Mouse (Mus musculus) limb, embryonic 11.5 days (tissue): ENCODE measurements around the gene 9130213A22Rik. TPM values are rescaled to one million over a fixed set of nuclear protein-coding genes. Genes with fewer than 3 reads are reported as not detected.

Source experiments
- ATAC-seq: fragments of 200-750 bp; cut with Nextera tagmentation; 2 replicates; pipeline ENCODE4 v1.8.0; 2017; ENCODE audit warnings: low read depth; ENCODE audit not compliant: insufficient number of reproducible peaks, low FRiP score, low TSS enrichment
- DNase-seq: peaks from one replicate; pipeline ENCODE4 v3.0.0-alpha.2; 2015; ENCODE audit warnings: low spot score
- H3K27ac ChIP-seq: fragments of 300-500 bp; sonication (generic); replicated peaks from 2 replicates; pipeline ENCODE4 v1.5.1; 2014; ENCODE audit warnings: low read depth, mild to moderate bottlenecking, low read length
- H3K27me3 ChIP-seq: fragments of 300-500 bp; sonication (generic); 2 replicates; pipeline ENCODE4 v1.6.1; 2014; ENCODE audit warnings: mild to moderate bottlenecking, low read length, mixed read lengths; ENCODE audit not compliant: control insufficient read depth, insufficient read depth
- H3K36me3 ChIP-seq: fragments of 300-500 bp; sonication (generic); 2 replicates; pipeline ENCODE4 v1.6.1; 2014; ENCODE audit warnings: mild to moderate bottlenecking, low read length, moderate library complexity, mixed read lengths; ENCODE audit not compliant: control insufficient read depth, insufficient read depth
- H3K4me1 ChIP-seq: fragments of 300-500 bp; sonication (generic); 2 replicates; pipeline ENCODE4 v1.6.1; 2014; ENCODE audit warnings: low read length, mixed read lengths; ENCODE audit not compliant: control insufficient read depth, insufficient read depth
- H3K4me2 ChIP-seq: fragments of 300-500 bp; sonication (generic); 2 replicates; pipeline ENCODE4 v1.6.1; 2014; ENCODE audit warnings: low read depth, mild to moderate bottlenecking, moderate library complexity; ENCODE audit not compliant: severe bottlenecking
- H3K4me3 ChIP-seq: fragments of 300-500 bp; sonication (generic); 2 replicates; pipeline ENCODE4 v1.5.1; 2014; ENCODE audit warnings: low read depth, low read length
- H3K9ac ChIP-seq: fragments of 300-500 bp; sonication (generic); 2 replicates; pipeline ENCODE4 v1.6.1; 2014; ENCODE audit warnings: mild to moderate bottlenecking, low read length
- H3K9me3 ChIP-seq: fragments of 300-500 bp; sonication (generic); 2 replicates; pipeline ENCODE4 v1.6.1; 2016; ENCODE audit warnings: low read length; ENCODE audit not compliant: control insufficient read depth
- WGBS: fragments of 180-500 bp; shearing (Covaris S2); extraction: QIAGEN DNeasy Blood & Tissue Kit; methylation state at CpG from one replicate; pipeline ENCODE4 v1.1.7; 2014; 5-methylcytosine and 5-hydroxymethylcytosine counted together
- polyA plus RNA-seq: library from polyadenylated mRNA; unstranded; fragments of >200 nt; fragmentation: Nextera tagmentation; extraction: Ambion mirVana; gene quantifications from 2 replicates; pipeline ENCODE4 v1.2.1, GENCODE M21; 2014

9130213A22Rik gene
- polyA plus RNA-seq, 1 experiment from 2014 or later = 0.19 TPM

GRCm38 (mm10) chr11:69091566-69092385, 30.6 kb downstream of the 9130213A22Rik start:
- no peaks in the 10 kb centered on the region for H3K27me3 ChIP-seq
- WGBS = 65% methylated on average over 7 of the region's 7 CpGs
- peaks cover 20% of the 10 kb centered on the region for H3K4me1 ChIP-seq
- DNase-seq (no peak), ATAC-seq (no peak)
- no peak overlapping the region for H3K27ac ChIP-seq
- no peak overlapping the region for H3K4me2 ChIP-seq
- no peak overlapping the region for H3K4me3 ChIP-seq
- no peak overlapping the region for H3K9ac ChIP-seq
- H3K9me3 ChIP-seq = no peaks in the 10 kb centered on the region
- H3K36me3 ChIP-seq = peaks cover 8% of the 10 kb centered on the region

- Histone ChIP-seq H3K27me3 (no peaks in the 10 kb centered on the region), H3K27ac (no peak overlapping the region), H3K4me2 (no peak overlapping the region), H3K4me1 (peaks cover 13% of the 10 kb centered on the region), H3K9ac (0 out of 2 replicates have a peak overlapping the region, but pooled peaks have one; percentile 7), H3K9me3 (no peaks in the 10 kb centered on the region), H3K36me3 (peaks cover 8% of the 10 kb centered on the region), H3K4me3 (no peak overlapping the region)
- ATAC-seq = no peak
- DNase-seq = no peak
- WGBS = 83% methylated on average over 6 of the region's 6 CpGs
Measured at GRCm38 (mm10) chr11:69090367-69090766, 32.0 kb downstream of the 9130213A22Rik start.

GRCm38 (mm10) chr11:69089616-69090290, 32.6 kb downstream of the 9130213A22Rik start:
- no peak for DNase-seq
- peak overlapping the region; percentile 98 for H3K9ac ChIP-seq
- no peaks in the 10 kb centered on the region for H3K27me3 ChIP-seq
- ATAC-seq = no peak
- H3K27ac ChIP-seq = no peak overlapping the region
- peak overlapping the region; percentile 100 for H3K4me3 ChIP-seq
- peaks cover 8% of the 10 kb centered on the region for H3K36me3 ChIP-seq
- peak overlapping the region; percentile 92 for H3K4me2 ChIP-seq
- H3K4me1 ChIP-seq = peaks cover 13% of the 10 kb centered on the region
- WGBS = 89% methylated on average over 12 of the region's 12 CpGs
- no peaks in the 10 kb centered on the region for H3K9me3 ChIP-seq

- peak overlapping the region; percentile 100 for H3K4me3 ChIP-seq
- ATAC-seq = 0 out of 2 replicates have a peak, but pooled peaks have one; percentile 26
- H3K27me3 ChIP-seq = no peaks in the 10 kb centered on the region
- peaks cover 13% of the 10 kb centered on the region for H3K4me1 ChIP-seq
- H3K27ac ChIP-seq = peak overlapping the region; percentile 72
- H3K36me3 ChIP-seq = peaks cover 8% of the 10 kb centered on the region
- H3K9ac ChIP-seq = peak overlapping the region; percentile 98
- peak overlapping the region; percentile 92 for H3K4me2 ChIP-seq
- WGBS = 12% methylated on average over 25 of the region's 25 CpGs
- no peak for DNase-seq
- no peaks in the 10 kb centered on the region for H3K9me3 ChIP-seq
Measured at GRCm38 (mm10) chr11:69088856-69089615, 33.4 kb downstream of the 9130213A22Rik start.

GRCm38 (mm10) chr11:69088103-69088855, 34.1 kb downstream of the 9130213A22Rik start, which contains the start of gene Vamp2:
Gene Vamp2, plus strand, starts transcription at chr11:69088490.
- ATAC-seq = peak; percentile 76
- H3K27ac ChIP-seq = peak within 1 kb of the TSS; percentile 72
- H3K4me2 ChIP-seq = peak within 1 kb of the TSS; percentile 92
- peaks cover 8% of the 10 kb centered on the region for H3K36me3 ChIP-seq
- H3K27me3 ChIP-seq = no peaks in the 10 kb centered on the region
- peaks cover 13% of the 10 kb centered on the region for H3K4me1 ChIP-seq
- peak within 1 kb of the TSS; percentile 98 for H3K9ac ChIP-seq
- 1% methylated on average over 55 of the region's 67 CpGs for WGBS
- peak within 1 kb of the TSS; percentile 100 for H3K4me3 ChIP-seq
- H3K9me3 ChIP-seq = no peaks in the 10 kb centered on the region
- DNase-seq = peak; percentile 95

GRCm38 (mm10) chr11:69087597-69087996, 34.8 kb downstream of the 9130213A22Rik start:
- no peak overlapping the region for H3K9ac ChIP-seq
- H3K9me3 ChIP-seq = no peaks in the 10 kb centered on the region
- ATAC-seq (no peak), DNase-seq (no peak)
- peaks cover 8% of the 10 kb centered on the region for H3K36me3 ChIP-seq
- WGBS = 70% methylated on average over 2 of the region's 2 CpGs
- peaks cover 13% of the 10 kb centered on the region for H3K4me1 ChIP-seq
- H3K27ac ChIP-seq = no peak overlapping the region
- peak overlapping the region; percentile 92; the same call in 1 of the 2 replicates for H3K4me2 ChIP-seq
- no peaks in the 10 kb centered on the region for H3K27me3 ChIP-seq
- no peak overlapping the region; the same call in 1 of the 2 replicates for H3K4me3 ChIP-seq

GRCm38 (mm10) chr11:69087082-69087481, 35.3 kb downstream of the 9130213A22Rik start:
- 25% methylated on average over 4 of the region's 4 CpGs for WGBS
- H3K9me3 ChIP-seq = no peaks in the 10 kb centered on the region
- no peaks in the 10 kb centered on the region for H3K27me3 ChIP-seq
- H3K4me2 ChIP-seq = no peak overlapping the region; the same call in 1 of the 2 replicates
- peaks cover 8% of the 10 kb centered on the region for H3K36me3 ChIP-seq
- H3K4me3 ChIP-seq = 0 out of 2 replicates have a peak overlapping the region, but pooled peaks have one; percentile 5
- H3K9ac ChIP-seq = 0 out of 2 replicates have a peak overlapping the region, but pooled peaks have one; percentile 7
- DNase-seq (no peak), ATAC-seq (no peak)
- H3K27ac ChIP-seq = no peak overlapping the region
- H3K4me1 ChIP-seq = peaks cover 13% of the 10 kb centered on the region
